Mouse (Mus musculus) heart, adult 2 months (tissue): Measurements from ENCODE around the gene Ryr3. TPM values are rescaled to one million over a fixed set of nuclear protein-coding genes. Genes with fewer than 3 reads are reported as not detected.

Experiments used
- DNase-seq, 2 experiments: peaks; one replicate each; pipeline ENCODE4 v3.0.0; 2021
- H3K27ac ChIP-seq: fragments of 200-600 bp; 2 replicates; pipeline ENCODE4 v1.8.1; 2022
- H3K27me3 ChIP-seq: fragments of 200-500 bp; 2 replicates; pipeline ENCODE4 v1.6.1; 2012; ENCODE audit warnings: mild to moderate bottlenecking, low read length, inconsistent platforms, mixed read lengths; ENCODE audit not compliant: control insufficient read depth, insufficient read depth
- H3K36me3 ChIP-seq: fragments of 200-500 bp; 2 replicates; pipeline ENCODE4 v1.6.1; 2012; ENCODE audit warnings: low read length, inconsistent platforms; ENCODE audit not compliant: control insufficient read depth, insufficient read depth
- H3K4me1 ChIP-seq: fragments of 200-500 bp; 2 replicates; pipeline ENCODE4 v1.6.1; 2011; ENCODE audit warnings: low read length; ENCODE audit not compliant: control insufficient read depth, insufficient read depth
- H3K4me3 ChIP-seq: fragments of 200-600 bp; 2 replicates; pipeline ENCODE4 v1.8.1; 2022
- H3K79me2 ChIP-seq: fragments of 200-500 bp; replicated peaks from 2 replicates; pipeline ENCODE4 v1.6.1; 2012; ENCODE audit warnings: mild to moderate bottlenecking, inconsistent platforms, low read length, moderate library complexity, mixed read lengths; ENCODE audit not compliant: control insufficient read depth, insufficient read depth
- H3K9ac ChIP-seq: fragments of 200-500 bp; 2 replicates; pipeline ENCODE4 v1.6.1; 2012; ENCODE audit warnings: low read depth, mild to moderate bottlenecking, control low read depth, inconsistent platforms, low read length, mixed read lengths
- CTCF ChIP-seq: fragments of 200-600 bp; IDR thresholded peaks from 2 replicates; pipeline ENCODE4 v1.8.1; 2022; ENCODE audit warnings: antibody characterized with exemption, mild to moderate bottlenecking, moderate library complexity
- EP300 ChIP-seq: fragments of 200-500 bp; IDR thresholded peaks from 2 replicates; pipeline ENCODE4 v1.6.1; 2011; ENCODE audit warnings: low read depth, low read length, control low read depth; ENCODE audit not compliant: insufficient read depth
- POLR2A ChIP-seq: fragments of 200-500 bp; IDR thresholded peaks from 2 replicates; pipeline ENCODE4 v1.6.1; 2011; ENCODE audit warnings: mild to moderate bottlenecking, low read depth, low read length, control low read depth; ENCODE audit not compliant: insufficient read depth
- whole genome bisulfite sequencing: fragments of 180-500 bp; shearing (Covaris S2); methylation state at CpG from one replicate; pipeline ENCODE4 v1.1.7; 2018; 5-methylcytosine and 5-hydroxymethylcytosine counted together
- intact Hi-C: fragments of 180-260 bp; cut with DNase I; formaldehyde crosslinking; loops from one replicate; pipeline ENCODE4 v1.15.1; 2025
- polyA plus RNA-seq: library from polyadenylated mRNA; depleted of rRNA; stranded (reverse); fragments of >200 nt; gene quantifications from 2 replicates; pipeline ENCODE4 v1.2.3, GENCODE M21; 2012
- total RNA-seq, 2 experiments: library from RNA; stranded (reverse); gene quantifications; 2 replicates each; pipeline ENCODE4 v1.2.3; 2021

Ryr3 gene
- total and polyA plus RNA-seq, 3 experiments, result 0.93 to 1.1 (median 1.00) TPM

DNA sequence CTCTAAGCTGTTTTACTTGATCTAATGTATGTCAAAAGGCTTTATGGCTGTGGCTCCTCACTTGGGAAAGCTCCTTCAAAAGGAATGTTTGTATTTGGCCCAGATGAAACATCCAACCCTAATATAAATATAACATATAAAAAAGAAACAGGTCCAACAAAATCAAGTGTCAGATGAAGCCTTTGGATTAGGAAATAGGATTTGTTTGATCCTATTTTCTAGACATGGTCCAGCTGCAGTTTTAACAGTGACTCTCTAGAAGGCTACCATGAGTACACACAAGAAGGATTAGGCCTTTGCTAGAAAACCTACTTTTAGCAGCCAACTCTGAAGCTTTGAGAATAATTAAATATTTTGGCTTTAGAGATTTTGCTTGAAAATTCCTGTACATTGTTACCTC is 38.8 kb downstream of the Ryr3 start:
- no peak for TF ChIP-seq EP300
- TF ChIP-seq POLR2A, result no peak
- TF ChIP-seq CTCF, result no peak
- intact Hi-C loops, result no loop called here
- H3K27ac ChIP-seq, result no peak overlapping the region
- H3K36me3 ChIP-seq, result no peaks in the 10 kb centered on the region
- no peak for DNase-seq
- no peaks in the 10 kb centered on the region for H3K27me3 ChIP-seq
- H3K79me2 ChIP-seq, result no peaks in the 10 kb centered on the region
- H3K9ac ChIP-seq, result no peak overlapping the region
- no peaks in the 10 kb centered on the region for H3K4me1 ChIP-seq
- H3K4me3 ChIP-seq, result no peak overlapping the region

DNA sequence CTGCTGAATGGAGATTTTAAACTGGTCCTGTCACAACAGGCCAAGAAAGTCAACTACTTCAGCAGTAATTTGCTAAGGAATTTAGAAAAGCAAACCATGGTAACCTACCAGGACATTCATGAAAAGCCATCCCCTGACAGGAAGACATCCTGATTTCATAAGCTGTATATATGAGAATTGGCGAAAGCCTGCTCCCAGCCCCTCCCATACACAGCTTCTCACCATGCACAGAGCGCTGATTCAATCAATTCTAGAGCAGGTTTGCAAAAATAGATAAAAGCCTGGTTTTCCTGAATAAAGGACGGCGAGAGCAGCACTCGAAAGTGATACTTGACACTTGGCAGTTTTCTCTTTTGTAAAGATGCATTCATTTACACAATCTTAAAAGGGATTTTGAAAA is 40.6 kb downstream of the Ryr3 start:
- Histone ChIP-seq H3K27me3 (no peaks in the 10 kb centered on the region), H3K79me2 (no peaks in the 10 kb centered on the region), H3K27ac (no peak overlapping the region), H3K36me3 (no peaks in the 10 kb centered on the region), H3K4me1 (no peaks in the 10 kb centered on the region), H3K4me3 (no peak overlapping the region), H3K9ac (no peak overlapping the region)
- TF ChIP-seq CTCF (no peak), EP300 (no peak), POLR2A (no peak)
- intact Hi-C loops, result no loop called here
- no peak for DNase-seq
- 80% methylated on average over 5 of the region's 5 CpGs for WGBS

DNA sequence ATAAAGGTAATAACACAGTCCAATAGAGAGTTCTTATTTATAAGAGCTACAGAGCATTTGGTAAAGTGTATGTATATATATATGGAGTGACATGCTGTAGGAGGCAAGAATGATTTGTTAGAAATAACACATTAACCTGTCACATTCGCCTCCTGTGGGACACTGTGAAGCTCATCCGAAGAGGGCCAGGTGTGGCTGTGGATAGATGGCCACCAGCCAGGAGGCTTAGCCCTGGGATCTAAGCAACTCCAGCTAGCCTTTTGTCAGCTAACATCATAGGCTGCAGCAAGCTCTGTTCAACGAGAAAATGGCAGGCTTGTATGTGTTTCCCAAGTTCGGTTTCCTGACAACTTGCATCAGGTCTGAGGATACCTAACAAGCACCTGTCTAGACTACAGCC is 48.8 kb downstream of the Ryr3 start:
- Histone ChIP-seq H3K9ac (no peak overlapping the region), H3K79me2 (no peaks in the 10 kb centered on the region), H3K36me3 (no peaks in the 10 kb centered on the region), H3K27me3 (no peaks in the 10 kb centered on the region), H3K4me3 (no peak overlapping the region), H3K27ac (no peak overlapping the region), H3K4me1 (no peaks in the 10 kb centered on the region)
- TF ChIP-seq POLR2A, result no peak
- TF ChIP-seq EP300, result no peak
- no peak for TF ChIP-seq CTCF
- intact Hi-C loops, result no loop called here
- no peak for DNase-seq
- WGBS, result 85% methylated on average over 4 of the region's 4 CpGs

DNA sequence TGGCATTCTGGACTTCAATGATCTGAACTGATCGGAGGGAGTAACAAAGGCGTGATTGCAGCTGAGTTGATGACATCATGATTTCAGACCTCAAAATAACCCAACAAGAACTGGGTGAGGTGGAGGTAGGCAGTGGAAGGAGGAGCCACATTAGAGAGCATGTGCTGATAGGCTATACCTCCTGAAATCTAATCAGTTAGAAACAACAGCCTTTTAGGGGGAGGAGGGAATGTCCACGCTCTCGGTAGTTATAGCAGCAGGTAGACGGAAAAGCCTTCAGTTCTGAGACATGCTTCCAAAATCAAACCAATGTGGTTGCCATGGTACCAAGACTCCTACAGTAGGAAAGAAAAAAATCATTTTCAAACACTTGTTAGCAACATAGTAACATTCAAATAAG is 55.4 kb downstream of the Ryr3 start:
- no peaks in the 10 kb centered on the region for H3K4me1 ChIP-seq
- no peaks in the 10 kb centered on the region for H3K27me3 ChIP-seq
- no peak overlapping the region for H3K27ac ChIP-seq
- no peak overlapping the region for H3K4me3 ChIP-seq
- intact Hi-C loops, result no loop called here
- H3K36me3 ChIP-seq, result no peaks in the 10 kb centered on the region
- H3K9ac ChIP-seq, result no peak overlapping the region
- no peak for DNase-seq
- H3K79me2 ChIP-seq, result no peaks in the 10 kb centered on the region
- 50% methylated on average over 5 of the region's 5 CpGs for WGBS
- no peak for TF ChIP-seq POLR2A
- TF ChIP-seq EP300, result no peak
- TF ChIP-seq CTCF, result no peak

DNA sequence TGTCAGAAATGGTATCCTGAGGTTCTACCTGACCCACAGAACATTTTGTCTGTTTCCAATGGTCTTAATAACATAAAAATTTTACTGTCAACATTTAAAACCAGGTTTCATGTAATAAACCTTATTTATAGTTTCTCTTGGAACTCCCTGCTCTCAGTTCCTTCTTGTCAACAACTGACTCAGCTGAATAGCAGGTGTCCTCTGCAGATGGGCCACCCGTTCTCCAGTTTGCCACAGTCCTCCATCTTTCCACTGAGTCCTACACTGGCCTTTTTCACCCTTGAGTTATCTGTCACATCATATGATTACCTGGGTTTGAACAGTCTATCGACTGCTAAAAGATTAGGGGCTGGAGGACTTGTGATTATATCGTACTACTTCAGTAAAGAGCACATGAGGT is 79.1 kb downstream of the Ryr3 start:
- H3K36me3 ChIP-seq, result no peaks in the 10 kb centered on the region
- H3K27ac ChIP-seq, result no peak overlapping the region
- no peak for DNase-seq
- H3K4me1 ChIP-seq, result no peaks in the 10 kb centered on the region
- no peaks in the 10 kb centered on the region for H3K79me2 ChIP-seq
- H3K4me3 ChIP-seq, result no peak overlapping the region
- no peak overlapping the region for H3K9ac ChIP-seq
- TF ChIP-seq CTCF, result no peak
- intact Hi-C loops, result no loop called here
- WGBS, result 65% methylated on average over 3 of the region's 3 CpGs
- no peaks in the 10 kb centered on the region for H3K27me3 ChIP-seq

DNA sequence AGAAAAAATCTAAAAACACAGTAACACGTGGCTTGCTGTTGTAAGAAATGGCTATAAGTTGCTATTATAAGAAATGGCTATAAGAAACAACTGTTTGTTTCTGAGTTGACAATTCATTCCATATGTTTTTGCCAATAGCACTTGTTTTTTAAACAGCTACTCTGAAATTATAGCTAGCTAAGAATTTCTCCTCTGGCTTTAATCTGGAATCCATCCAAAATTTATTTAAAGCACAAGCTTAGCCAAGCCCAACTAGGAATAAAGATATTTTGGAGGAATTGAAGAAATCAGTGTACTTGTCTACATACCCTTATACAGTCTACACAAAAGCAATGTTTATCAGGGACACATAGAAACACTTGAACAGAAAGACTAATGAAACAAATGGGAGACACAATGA is 93.4 kb downstream of the Ryr3 start:
- no peaks in the 10 kb centered on the region for H3K79me2 ChIP-seq
- DNase-seq, result no peak
- intact Hi-C loops, result no loop called here

DNA sequence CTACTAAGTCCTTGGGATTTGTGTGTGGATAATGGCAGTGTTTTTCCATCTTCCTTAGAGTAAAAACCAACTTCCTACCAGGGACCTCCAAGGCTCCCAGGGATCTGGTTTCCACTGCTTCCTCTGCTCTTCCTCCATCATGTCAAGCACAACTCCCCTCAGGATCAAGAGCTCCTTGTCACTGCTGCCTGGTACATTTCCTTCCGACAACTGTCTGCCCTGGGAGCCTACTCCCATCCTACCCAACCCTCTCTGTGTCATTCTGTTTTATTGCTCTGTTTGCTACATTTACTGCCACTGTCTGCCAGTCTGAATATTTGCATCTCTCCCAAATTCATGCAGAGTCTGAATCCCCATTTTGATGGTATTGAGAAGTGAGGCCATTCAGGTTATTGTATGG is 97.8 kb downstream of the Ryr3 start:
- Histone ChIP-seq H3K27ac (no peak overlapping the region), H3K36me3 (no peaks in the 10 kb centered on the region), H3K4me3 (no peak overlapping the region), H3K79me2 (no peaks in the 10 kb centered on the region), H3K4me1 (no peaks in the 10 kb centered on the region), H3K9ac (no peak overlapping the region), H3K27me3 (no peaks in the 10 kb centered on the region)
- no peak for DNase-seq
- TF ChIP-seq CTCF (no peak), EP300 (no peak)
- intact Hi-C loops, result no loop called here
- WGBS, result 46% methylated on average over 1 of the region's 1 CpGs

More for the DNA sequence above, 93.4 kb downstream of the Ryr3 start:
- Histone ChIP-seq H3K9ac (no peak overlapping the region), H3K27ac (no peak overlapping the region), H3K36me3 (no peaks in the 10 kb centered on the region), H3K4me3 (no peak overlapping the region), H3K27me3 (no peaks in the 10 kb centered on the region), H3K4me1 (no peaks in the 10 kb centered on the region)
- WGBS, result 53% methylated on average over 1 of the region's 1 CpGs
- TF ChIP-seq EP300 (no peak), CTCF (no peak), POLR2A (no peak)
